Mouse (Mus musculus) ovary, postnatal 36 days (tissue): Measurements from ENCODE around the gene Med29.
A peak's percentile ranks its signal among the peaks of the same experiment; 100 is the strongest.
"Not testable (repeated sequence)": the region's sequence is repeated elsewhere in the genome, so short reads cannot be mapped to it uniquely, and the experiment has no call there.

ENCODE experiments used
- DNase-seq: peaks from one replicate; pipeline ENCODE4 v3.0.0; 2022; ENCODE audit warnings: low spot score, mixed read lengths

Gene Med29

GRCm38 (mm10) chr7:28395425-28395824, 2.9 kb upstream of the Med29 start:
- DNase-seq, result no peak

GRCm38 (mm10) chr7:28393272-28393951, 904 bp upstream of the Med29 start:
- DNase-seq, result no peak

- DNase-seq, result no peak
Observed at GRCm38 (mm10) chr7:28390331-28390730, 2.2 kb downstream of the Med29 start.

- DNase-seq, result not testable (repeated sequence)
Observed at GRCm38 (mm10) chr7:28387384-28387783, 5.1 kb downstream of the Med29 start.

- DNase-seq, result not testable (repeated sequence)
Observed at GRCm38 (mm10) chr7:28386877-28387276, 5.6 kb downstream of the Med29 start.

GRCm38 (mm10) chr7:28386462-28386861, 6.0 kb downstream of the Med29 start:
- DNase-seq, result peak; percentile 80

GRCm38 (mm10) chr7:28386007-28386406, 6.5 kb downstream of the Med29 start:
- no peak for DNase-seq

GRCm38 (mm10) chr7:28385196-28385595, 7.3 kb downstream of the Med29 start:
- DNase-seq, result no peak

GRCm38 (mm10) chr7:28384162-28384561, 8.3 kb downstream of the Med29 start:
- DNase-seq, result no peak

- no peak for DNase-seq
Observed at GRCm38 (mm10) chr7:28383606-28384005, 8.9 kb downstream of the Med29 start.

- no peak for DNase-seq
Observed at GRCm38 (mm10) chr7:28382981-28383396, 9.5 kb downstream of the Med29 start.

GRCm38 (mm10) chr7:28382347-28382951, 10.1 kb downstream of the Med29 start:
- DNase-seq, result no peak

GRCm38 (mm10) chr7:28381938-28382337, 10.6 kb downstream of the Med29 start:
- peak; percentile 79 for DNase-seq

- DNase-seq, result peak; percentile 78
Observed at GRCm38 (mm10) chr7:28381017-28381790, 11.3 kb downstream of the Med29 start.

GRCm38 (mm10) chr7:28380237-28381016, 12.1 kb downstream of the Med29 start, which contains the start of gene Zfp36:
Zfp36 (minus strand) TSS chr7:28380253.
- no peak for DNase-seq

- peak; percentile 94 for DNase-seq
Observed at GRCm38 (mm10) chr7:28378769-28379651, 13.5 kb downstream of the Med29 start.

- peak; percentile 52 for DNase-seq
Observed at GRCm38 (mm10) chr7:28378066-28378690, 14.3 kb downstream of the Med29 start.

GRCm38 (mm10) chr7:28377190-28378065, 15.1 kb downstream of the Med29 start:
- DNase-seq, result no peak

GRCm38 (mm10) chr7:28376011-28376771, 16.3 kb downstream of the Med29 start:
- peak; percentile 72 for DNase-seq
